Mouse (Mus musculus) embryonic facial prominence, embryonic 10.5 days (tissue): ENCODE measurements around the gene Gsta4. TPM values are rescaled to one million over a fixed set of nuclear protein-coding genes. Genes with fewer than 3 reads are reported as not detected.
"Not testable (repeated sequence)": the region's sequence is repeated elsewhere in the genome, so short reads cannot be mapped to it uniquely, and the experiment has no call there.

Experiments used
- DNase-seq: peaks from one replicate; pipeline ENCODE4 v3.0.0-alpha.2; 2017; ENCODE audit warnings: low spot score
- H3K27ac ChIP-seq: fragments of 300-500 bp; sonication (generic); replicated peaks from 2 replicates; pipeline ENCODE4 v1.5.1; 2016; ENCODE audit warnings: mild to moderate bottlenecking
- H3K27me3 ChIP-seq: fragments of 300-500 bp; sonication (generic); replicated peaks from 2 replicates; pipeline ENCODE4 v1.6.1; 2016; ENCODE audit warnings: low read depth, mild to moderate bottlenecking; ENCODE audit not compliant: poor library complexity, severe bottlenecking
- H3K36me3 ChIP-seq: fragments of 300-500 bp; sonication (generic); replicated peaks from 2 replicates; pipeline ENCODE4 v1.6.1; 2016; ENCODE audit warnings: mild to moderate bottlenecking, moderate library complexity
- H3K4me1 ChIP-seq: fragments of 300-500 bp; sonication (generic); 2 replicates; pipeline ENCODE4 v1.6.1; 2016
- H3K4me3 ChIP-seq: fragments of 300-500 bp; sonication (generic); 2 replicates; pipeline ENCODE4 v1.5.1; 2016; ENCODE audit warnings: mild to moderate bottlenecking, moderate library complexity
- H3K9me3 ChIP-seq: fragments of 300-500 bp; sonication (generic); 2 replicates; pipeline ENCODE4 v1.6.1; 2016; ENCODE audit warnings: mild to moderate bottlenecking
- WGBS: fragments of 180-500 bp; shearing (Covaris S2); methylation state at CpG from one replicate; pipeline ENCODE4 v1.1.7; 2016; 5-methylcytosine and 5-hydroxymethylcytosine counted together
- polyA plus RNA-seq: library from polyadenylated mRNA; unstranded; fragments of >200 nt; fragmentation: Nextera tagmentation; extraction: Ambion mirVana; gene quantifications from 2 replicates; pipeline ENCODE4 v1.2.1, GENCODE M21; 2016

Gene Gsta4
- polyA plus RNA-seq, 1 experiment from 2014 or later, result 107 TPM

GRCm38 (mm10) chr9:78222616-78223015 lies 40.0 kb downstream of the Gsta4 start:
- WGBS, result 66% methylated on average over 8 of the region's 8 CpGs
- Histone ChIP-seq H3K27ac (no peak overlapping the region; the same call in 1 of the 2 replicates), H3K4me3 (no peak overlapping the region), H3K36me3 (no peaks in the 10 kb centered on the region), H3K4me1 (peaks cover 20% of the 10 kb centered on the region), H3K27me3 (no peaks in the 10 kb centered on the region), H3K9me3 (no peaks in the 10 kb centered on the region)
- DNase-seq, result no peak

GRCm38 (mm10) chr9:78223221-78223902 lies 40.8 kb downstream of the Gsta4 start:
- H3K36me3 ChIP-seq, result no peaks in the 10 kb centered on the region
- no peaks in the 10 kb centered on the region for H3K9me3 ChIP-seq
- no peak overlapping the region for H3K27ac ChIP-seq
- WGBS, result 55% methylated on average over 10 of the region's 10 CpGs
- H3K4me1 ChIP-seq, result peaks cover 20% of the 10 kb centered on the region
- no peaks in the 10 kb centered on the region for H3K27me3 ChIP-seq
- no peak overlapping the region for H3K4me3 ChIP-seq
- DNase-seq, result peak; percentile 24

GRCm38 (mm10) chr9:78224418-78224817 lies 41.8 kb downstream of the Gsta4 start:
- Histone ChIP-seq H3K27me3 (no peaks in the 10 kb centered on the region), H3K4me3 (no peak overlapping the region), H3K27ac (no peak overlapping the region), H3K9me3 (no peaks in the 10 kb centered on the region), H3K36me3 (no peaks in the 10 kb centered on the region), H3K4me1 (peaks cover 20% of the 10 kb centered on the region)
- WGBS, result 92% methylated on average over 2 of the region's 2 CpGs
- DNase-seq, result no peak

- Histone ChIP-seq H3K4me1 (peaks cover 20% of the 10 kb centered on the region), H3K36me3 (no peaks in the 10 kb centered on the region), H3K9me3 (no peaks in the 10 kb centered on the region), H3K4me3 (no peak overlapping the region), H3K27ac (no peak overlapping the region), H3K27me3 (no peaks in the 10 kb centered on the region)
- peak; percentile 6 for DNase-seq
- 84% methylated on average over 11 of the region's 11 CpGs for WGBS
These were observed 42.7 kb downstream of the Gsta4 start for GRCm38 (mm10) chr9:78225304-78225703.

- Histone ChIP-seq H3K4me1 (peaks cover 13% of the 10 kb centered on the region), H3K9me3 (no peaks in the 10 kb centered on the region), H3K27me3 (no peaks in the 10 kb centered on the region), H3K27ac (no peak overlapping the region), H3K36me3 (no peaks in the 10 kb centered on the region), H3K4me3 (no peak overlapping the region)
- WGBS, result 95% methylated on average over 2 of the region's 2 CpGs
- no peak for DNase-seq
These were observed 45.5 kb downstream of the Gsta4 start for GRCm38 (mm10) chr9:78228122-78228521.

GRCm38 (mm10) chr9:78229658-78230057 lies 47.1 kb downstream of the Gsta4 start:
- not testable (repeated sequence) for H3K36me3 ChIP-seq, H3K4me1 ChIP-seq, H3K27me3 ChIP-seq, DNase-seq, H3K9me3 ChIP-seq, H3K27ac ChIP-seq, H3K4me3 ChIP-seq
- 59% methylated on average over 3 of the region's 3 CpGs for WGBS

GRCm38 (mm10) chr9:78230461-78230860 lies 47.9 kb downstream of the Gsta4 start, which contains the start of gene Gsta1:
TSS of gene Gsta1 (plus strand) at chr9:78230656.
- H3K27ac ChIP-seq, H3K27me3 ChIP-seq, DNase-seq, H3K9me3 ChIP-seq, H3K36me3 ChIP-seq, H3K4me3 ChIP-seq, H3K4me1 ChIP-seq: not testable (repeated sequence)
- 91% methylated on average over 3 of the region's 3 CpGs for WGBS

GRCm38 (mm10) chr9:78233121-78233695 lies 50.6 kb downstream of the Gsta4 start:
- H3K36me3 ChIP-seq, H3K4me3 ChIP-seq, H3K27ac ChIP-seq, H3K9me3 ChIP-seq, H3K4me1 ChIP-seq, H3K27me3 ChIP-seq, DNase-seq: not testable (repeated sequence)
- WGBS, result no CpG with 5 or more reads among the region's 10 CpGs

GRCm38 (mm10) chr9:78255683-78256470 lies 73.3 kb downstream of the Gsta4 start:
- not testable (repeated sequence) for H3K27me3 ChIP-seq, H3K9me3 ChIP-seq, H3K36me3 ChIP-seq, H3K4me3 ChIP-seq, DNase-seq, H3K4me1 ChIP-seq, H3K27ac ChIP-seq
- WGBS, result 71% methylated on average over 4 of the region's 4 CpGs

GRCm38 (mm10) chr9:78256914-78257313 lies 74.3 kb downstream of the Gsta4 start, which contains the start of gene Gm3776:
TSS of gene Gm3776 (plus strand) at chr9:78257129.
- H3K36me3 ChIP-seq, H3K4me3 ChIP-seq, H3K27ac ChIP-seq, H3K4me1 ChIP-seq, H3K9me3 ChIP-seq, H3K27me3 ChIP-seq, DNase-seq: not testable (repeated sequence)
- 81% methylated on average over 2 of the region's 3 CpGs for WGBS
